Mouse (Mus musculus) liver, embryonic 14.5 days (tissue): ENCODE measurements at regions not wholly inside any gene's neighbourhood (a gene's known extent, or its start where the extent isn't known, plus 50 kb on each side); places are given as distances from the start of the nearest gene placed in this dataset.

ENCODE experiments used
- ATAC-seq: fragments of 200-750 bp; cut with Nextera tagmentation; 2 replicates; pipeline ENCODE4 v1.8.0; 2017; ENCODE audit warnings: moderate number of reproducible peaks, mild to moderate bottlenecking, moderate library complexity; ENCODE audit not compliant: insufficient read depth
- DNase-seq, 3 experiments: peaks; one replicate each; pipeline ENCODE4 v3.0.0-alpha.2; 2012 to 2013; ENCODE audit warnings: low read depth in 3 of 3, low spot score in 3 of 3
- H3K27ac ChIP-seq: fragments of 300-500 bp; sonication (generic); 2 replicates; pipeline ENCODE4 v1.5.1; 2014; ENCODE audit warnings: moderate library complexity, mild to moderate bottlenecking, control low read depth, inconsistent platforms
- H3K27me3 ChIP-seq: fragments of 300-500 bp; sonication (generic); 2 replicates; pipeline ENCODE4 v1.6.1; 2014; ENCODE audit warnings: mild to moderate bottlenecking, low read length, moderate library complexity; ENCODE audit not compliant: control insufficient read depth, insufficient read depth
- H3K36me3 ChIP-seq: fragments of 300-500 bp; sonication (generic); replicated peaks from 2 replicates; pipeline ENCODE4 v1.6.1; 2014; ENCODE audit warnings: low read depth; ENCODE audit not compliant: control insufficient read depth, insufficient read depth
- H3K4me1 ChIP-seq, 2 experiments: fragments of 200-500 bp in 1 of 2; fragments of 300-500 bp in 1 of 2; sonication (generic) in 1 of 2; replicated peaks; 2 replicates each; pipeline ENCODE4 v1.6.1; 2012 to 2014; ENCODE audit warnings: antibody characterized with exemption in 1 of 2, inconsistent platforms in 1 of 2, low read length in 1 of 2; ENCODE audit not compliant: control insufficient read depth in 2 of 2, insufficient read depth in 2 of 2
- H3K4me2 ChIP-seq: fragments of 300-500 bp; sonication (generic); 2 replicates; pipeline ENCODE4 v1.6.1; 2014; ENCODE audit warnings: low read depth, mild to moderate bottlenecking, control low read depth, moderate library complexity
- H3K4me3 ChIP-seq, 2 experiments: fragments of 200-500 bp in 1 of 2; fragments of 300-500 bp in 1 of 2; sonication (generic) in 1 of 2; 2 replicates each; pipeline ENCODE4 v1.5.1; 2012 to 2014; ENCODE audit warnings: low read depth in 2 of 2, low read length in 2 of 2, mild to moderate bottlenecking in 2 of 2, control low read depth in 1 of 2, inconsistent platforms in 1 of 2, moderate library complexity in 1 of 2; ENCODE audit not compliant: insufficient read depth in 1 of 2
- H3K9ac ChIP-seq: fragments of 300-500 bp; sonication (generic); replicated peaks from 2 replicates; pipeline ENCODE4 v1.6.1; 2014; ENCODE audit warnings: mild to moderate bottlenecking, control low read depth, moderate library complexity
- H3K9me3 ChIP-seq: fragments of 300-500 bp; sonication (generic); 2 replicates; pipeline ENCODE4 v1.6.1; 2016; ENCODE audit warnings: low read length, mixed read lengths; ENCODE audit not compliant: control insufficient read depth
- CTCF ChIP-seq: IDR thresholded peaks from 2 replicates; pipeline ENCODE4 v1.5.1; 2016; ENCODE audit warnings: antibody characterized with exemption, low read depth, control low read depth
- EP300 ChIP-seq: IDR thresholded peaks from 2 replicates; pipeline ENCODE4 v1.6.1; 2016; ENCODE audit warnings: antibody characterized with exemption, low read depth
- WGBS: fragments of 180-500 bp; shearing (Covaris S2); extraction: QIAGEN DNeasy Blood & Tissue Kit; methylation state at CpG from one replicate; pipeline ENCODE4 v1.1.7; 2014; ENCODE audit not compliant: insufficient replicate concordance; 5-methylcytosine and 5-hydroxymethylcytosine counted together

GRCm38 (mm10) chr7:124502760-124503159 is 520.1 kb downstream of the Hs3st4 start:
- H3K27me3 ChIP-seq, result no peaks in the 10 kb centered on the region
- H3K27ac ChIP-seq, result no peak overlapping the region
- no peak overlapping the region for H3K4me3 ChIP-seq
- no peaks in the 10 kb centered on the region for H3K9me3 ChIP-seq
- no peak overlapping the region for H3K9ac ChIP-seq
- H3K4me1 ChIP-seq, result no peaks in the 10 kb centered on the region
- H3K4me2 ChIP-seq, result no peak overlapping the region
- no peak for ATAC-seq
- no peak for DNase-seq
- TF ChIP-seq CTCF (no peak), EP300 (no peak)
- 65% methylated on average over 5 of the region's 5 CpGs for WGBS
- H3K36me3 ChIP-seq, result no peaks in the 10 kb centered on the region

GRCm38 (mm10) chr7:124549038-124549437 is 566.4 kb downstream of the Hs3st4 start:
- no peaks in the 10 kb centered on the region for H3K36me3 ChIP-seq
- ATAC-seq (no peak), DNase-seq (no peak)
- no peak overlapping the region for H3K4me3 ChIP-seq
- no peak overlapping the region for H3K27ac ChIP-seq
- H3K4me2 ChIP-seq, result no peak overlapping the region
- H3K4me1 ChIP-seq, result no peaks in the 10 kb centered on the region
- 38% methylated on average over 1 of the region's 1 CpGs for WGBS
- no peak overlapping the region for H3K9ac ChIP-seq
- TF ChIP-seq EP300 (no peak), CTCF (no peak)
- no peaks in the 10 kb centered on the region for H3K9me3 ChIP-seq
- no peaks in the 10 kb centered on the region for H3K27me3 ChIP-seq

GRCm38 (mm10) chr7:124557213-124557612 is 574.5 kb downstream of the Hs3st4 start:
- no peaks in the 10 kb centered on the region for H3K4me1 ChIP-seq
- no peak for ATAC-seq

GRCm38 (mm10) chr7:124570804-124571203 is 588.1 kb downstream of the Hs3st4 start:
- H3K9me3 ChIP-seq, result no peaks in the 10 kb centered on the region
- H3K9ac ChIP-seq, result no peak overlapping the region
- no peaks in the 10 kb centered on the region for H3K4me1 ChIP-seq
- no peak overlapping the region for H3K27ac ChIP-seq
- H3K27me3 ChIP-seq, result no peaks in the 10 kb centered on the region
- ATAC-seq, result no peak
- no peak for TF ChIP-seq EP300
- no peak for TF ChIP-seq CTCF
- DNase-seq, result no peak
- no peak overlapping the region for H3K4me2 ChIP-seq
- H3K36me3 ChIP-seq, result no peaks in the 10 kb centered on the region
- no peak overlapping the region for H3K4me3 ChIP-seq

More at GRCm38 (mm10) chr7:124557213-124557612, 574.5 kb downstream of the Hs3st4 start:
- no peak for TF ChIP-seq CTCF
- TF ChIP-seq EP300, result no peak
- Histone ChIP-seq H3K4me2 (no peak overlapping the region), H3K9me3 (no peaks in the 10 kb centered on the region), H3K9ac (no peak overlapping the region), H3K27me3 (no peaks in the 10 kb centered on the region), H3K36me3 (no peaks in the 10 kb centered on the region), H3K27ac (no peak overlapping the region), H3K4me3 (no peak overlapping the region)
- no peak for DNase-seq

- no peak overlapping the region for H3K27ac ChIP-seq
- no peak overlapping the region for H3K9ac ChIP-seq
- ATAC-seq, result no peak
- no peak overlapping the region for H3K4me2 ChIP-seq
- H3K4me3 ChIP-seq, result no peak overlapping the region
- DNase-seq, result no peak
- H3K27me3 ChIP-seq, result no peaks in the 10 kb centered on the region
- H3K4me1 ChIP-seq, result no peaks in the 10 kb centered on the region
- 69% methylated on average over 5 of the region's 5 CpGs for WGBS
- H3K36me3 ChIP-seq, result no peaks in the 10 kb centered on the region
- TF ChIP-seq EP300 (no peak), CTCF (no peak)
- no peaks in the 10 kb centered on the region for H3K9me3 ChIP-seq
Observed at GRCm38 (mm10) chr7:124573666-124574065, 591.0 kb downstream of the Hs3st4 start.

GRCm38 (mm10) chr7:124581342-124581741 is 598.7 kb downstream of the Hs3st4 start:
- H3K9me3 ChIP-seq, result no peaks in the 10 kb centered on the region
- no peaks in the 10 kb centered on the region for H3K36me3 ChIP-seq
- H3K4me2 ChIP-seq, result no peak overlapping the region
- ATAC-seq (no peak), DNase-seq (no peak)
- H3K27ac ChIP-seq, result no peak overlapping the region
- 60% methylated on average over 2 of the region's 2 CpGs for WGBS
- no peak overlapping the region for H3K9ac ChIP-seq
- no peaks in the 10 kb centered on the region for H3K4me1 ChIP-seq
- no peak overlapping the region for H3K4me3 ChIP-seq
- no peak for TF ChIP-seq CTCF
- H3K27me3 ChIP-seq, result no peaks in the 10 kb centered on the region
